Mouse (Mus musculus): ENCODE measurements around the gene Adgrl4. TPM values are rescaled to one million over a fixed set of nuclear protein-coding genes. Genes with fewer than 3 reads are reported as not detected.

The Adgrl4 gene
- polyA plus RNA-seq, 1 experiment, result 0.30 TPM

GRCm38 (mm10) chr3:151424326-151425207 is 13.1 kb upstream of the Adgrl4 start:
- H3K4me3 ChIP-seq (replicated peaks), result peak overlapping the region; percentile 78
- H3K4me1 ChIP-seq, result peaks cover 10% of the 10 kb centered on the region
- H3K9me3 ChIP-seq, result no peaks in the 10 kb centered on the region
- no peaks in the 10 kb centered on the region for H3K27me3 ChIP-seq (replicated peaks)
- no peaks in the 10 kb centered on the region for H3K36me3 ChIP-seq (replicated peaks; ENCODE audit: low read length)
- TF ChIP-seq FLI1 (IDR thresholded peaks at IDR 0.05; ENCODE audit: low read length), result no peak
- no peak for TF ChIP-seq GATA1 (IDR thresholded peaks at IDR 0.05; ENCODE audit: borderline replicate concordance, low read length)

GRCm38 (mm10) chr3:151430106-151430505 is 7.6 kb upstream of the Adgrl4 start:
- Histone ChIP-seq H3K9me3 (no peaks in the 10 kb centered on the region), H3K27me3 (replicated peaks) (no peaks in the 10 kb centered on the region), H3K4me3 (replicated peaks) (no peak overlapping the region), H3K4me1 (no peaks in the 10 kb centered on the region; the same call in 1 of the 2 replicates), H3K36me3 (replicated peaks; ENCODE audit: low read length) (no peaks in the 10 kb centered on the region)
- no peak for TF ChIP-seq FLI1 (IDR thresholded peaks at IDR 0.05; ENCODE audit: low read length)
- TF ChIP-seq GATA1 (IDR thresholded peaks at IDR 0.05; ENCODE audit: borderline replicate concordance, low read length), result no peak

GRCm38 (mm10) chr3:151431507-151431906 is 6.2 kb upstream of the Adgrl4 start:
- TF ChIP-seq GATA1 (IDR thresholded peaks at IDR 0.05; ENCODE audit: borderline replicate concordance, low read length) (no peak), FLI1 (IDR thresholded peaks at IDR 0.05; ENCODE audit: low read length) (no peak)
- Histone ChIP-seq H3K36me3 (replicated peaks; ENCODE audit: low read length) (no peaks in the 10 kb centered on the region), H3K4me3 (replicated peaks) (no peak overlapping the region), H3K4me1 (no peaks in the 10 kb centered on the region), H3K27me3 (replicated peaks) (no peaks in the 10 kb centered on the region), H3K9me3 (no peaks in the 10 kb centered on the region)

- Histone ChIP-seq H3K27me3 (replicated peaks) (peaks cover 16% of the 10 kb centered on the region), H3K9me3 (no peaks in the 10 kb centered on the region), H3K4me1 (peaks cover 7% of the 10 kb centered on the region), H3K4me3 (replicated peaks) (no peak overlapping the region), H3K36me3 (replicated peaks; ENCODE audit: low read length) (no peaks in the 10 kb centered on the region)
- TF ChIP-seq FLI1 (IDR thresholded peaks at IDR 0.05; ENCODE audit: low read length), result no peak
- TF ChIP-seq GATA1 (IDR thresholded peaks at IDR 0.05; ENCODE audit: borderline replicate concordance, low read length), result no peak
These were observed 677 bp downstream of the Adgrl4 start for GRCm38 (mm10) chr3:151438364-151438763.

GRCm38 (mm10) chr3:151439976-151440375 is 2.3 kb downstream of the Adgrl4 start:
- TF ChIP-seq GATA1 (IDR thresholded peaks at IDR 0.05; ENCODE audit: borderline replicate concordance, low read length) (no peak), FLI1 (IDR thresholded peaks at IDR 0.05; ENCODE audit: low read length) (no peak)
- Histone ChIP-seq H3K36me3 (replicated peaks; ENCODE audit: low read length) (no peaks in the 10 kb centered on the region), H3K4me3 (replicated peaks) (no peak overlapping the region), H3K9me3 (no peaks in the 10 kb centered on the region), H3K27me3 (replicated peaks) (peaks cover 16% of the 10 kb centered on the region), H3K4me1 (peaks cover 11% of the 10 kb centered on the region)

GRCm38 (mm10) chr3:151442026-151442425 is 4.3 kb downstream of the Adgrl4 start:
- Histone ChIP-seq H3K27me3 (replicated peaks) (peaks cover 16% of the 10 kb centered on the region), H3K36me3 (replicated peaks; ENCODE audit: low read length) (no peaks in the 10 kb centered on the region), H3K4me3 (replicated peaks) (no peak overlapping the region), H3K4me1 (peaks cover 11% of the 10 kb centered on the region), H3K9me3 (no peaks in the 10 kb centered on the region)
- no peak for TF ChIP-seq GATA1 (IDR thresholded peaks at IDR 0.05; ENCODE audit: borderline replicate concordance, low read length)
- no peak for TF ChIP-seq FLI1 (IDR thresholded peaks at IDR 0.05; ENCODE audit: low read length)

- Histone ChIP-seq H3K27me3 (replicated peaks) (peaks cover 6% of the 10 kb centered on the region), H3K4me1 (0 out of 2 replicates have a peak, but pooled peaks cover 3% of the 10 kb centered on the region), H3K36me3 (replicated peaks; ENCODE audit: low read length) (no peaks in the 10 kb centered on the region), H3K9me3 (no peaks in the 10 kb centered on the region), H3K4me3 (replicated peaks) (no peak overlapping the region)
- no peak for TF ChIP-seq GATA1 (IDR thresholded peaks at IDR 0.05; ENCODE audit: borderline replicate concordance, low read length)
- TF ChIP-seq FLI1 (IDR thresholded peaks at IDR 0.05; ENCODE audit: low read length), result no peak
These were observed 5.8 kb downstream of the Adgrl4 start for GRCm38 (mm10) chr3:151443486-151443885.

- TF ChIP-seq GATA1 (IDR thresholded peaks at IDR 0.05; ENCODE audit: borderline replicate concordance, low read length), result no peak
- TF ChIP-seq FLI1 (IDR thresholded peaks at IDR 0.05; ENCODE audit: low read length), result no peak
- Histone ChIP-seq H3K4me1 (0 out of 2 replicates have a peak, but pooled peaks cover 3% of the 10 kb centered on the region), H3K9me3 (no peaks in the 10 kb centered on the region), H3K36me3 (replicated peaks; ENCODE audit: low read length) (no peaks in the 10 kb centered on the region), H3K4me3 (replicated peaks) (no peak overlapping the region), H3K27me3 (replicated peaks) (no peaks in the 10 kb centered on the region)
These were observed 6.6 kb downstream of the Adgrl4 start for GRCm38 (mm10) chr3:151444284-151444683.

- H3K4me1 ChIP-seq, result 0 out of 2 replicates have a peak, but pooled peaks cover 3% of the 10 kb centered on the region
- H3K36me3 ChIP-seq (replicated peaks; ENCODE audit: low read length), result no peaks in the 10 kb centered on the region
- no peaks in the 10 kb centered on the region for H3K27me3 ChIP-seq (replicated peaks)
- no peak for TF ChIP-seq FLI1 (IDR thresholded peaks at IDR 0.05; ENCODE audit: low read length)
- no peak for TF ChIP-seq GATA1 (IDR thresholded peaks at IDR 0.05; ENCODE audit: borderline replicate concordance, low read length)
- H3K4me3 ChIP-seq (replicated peaks), result no peak overlapping the region
- no peaks in the 10 kb centered on the region for H3K9me3 ChIP-seq
These were observed 8.2 kb downstream of the Adgrl4 start for GRCm38 (mm10) chr3:151445936-151446335.

GRCm38 (mm10) chr3:151454985-151455701 is 17.5 kb downstream of the Adgrl4 start:
- no peaks in the 10 kb centered on the region for H3K4me1 ChIP-seq
- no peak for TF ChIP-seq FLI1 (IDR thresholded peaks at IDR 0.05; ENCODE audit: low read length)
- no peak for TF ChIP-seq GATA1 (IDR thresholded peaks at IDR 0.05; ENCODE audit: borderline replicate concordance, low read length)
- H3K27me3 ChIP-seq (replicated peaks), result no peaks in the 10 kb centered on the region
- no peaks in the 10 kb centered on the region for H3K9me3 ChIP-seq
- no peaks in the 10 kb centered on the region for H3K36me3 ChIP-seq (replicated peaks; ENCODE audit: low read length)
- no peak overlapping the region for H3K4me3 ChIP-seq (replicated peaks)
